Mouse (Mus musculus) effector memory CD4-positive, alpha-beta T cell, adult 5 months (primary cell): ENCODE results near the gene Gm17727. TPM values are rescaled to one million over a fixed set of nuclear protein-coding genes. Genes with fewer than 3 reads are reported as not detected.

Experiments
- polyA plus RNA-seq: library from polyadenylated mRNA; unstranded; fragments of 100-300 nt; shearing (Covaris generic); gene quantifications from one replicate; pipeline ENCODE4 v1.2.1, GENCODE M21; 2017

Gene Gm17727
- not detected for polyA plus RNA-seq

GRCm38 (mm10) chr9:35778009-35778408 is at the start of gene Gm17727:
TSS of gene Gm17727 (minus strand) at chr9:35778109.

GRCm38 (mm10) chr9:35790001-35790400 is 12.1 kb upstream of the Gm17727 start, which contains the start of the genes Gm27235 and D730048I06Rik:
TSS of gene Gm27235 (minus strand) at chr9:35790101.
TSS of gene D730048I06Rik (minus strand) at chr9:35790112.

GRCm38 (mm10) chr9:35740749-35741148 is 37.2 kb downstream of the Gm17727 start, which contains the start of gene Gm17677:
TSS of gene Gm17677 (plus strand) at chr9:35741049.

Other genes with a start within 250 kb of the Gm17727 start
- 0.05 TPM for gene Ddx25, start 219.6 kb downstream of the Gm17727 start, polyA plus RNA-seq
- gene Pus3, start 219.5 kb downstream of the Gm17727 start, polyA plus RNA-seq: 23.4 TPM
- gene Pate2, start 207.8 kb downstream of the Gm17727 start, polyA plus RNA-seq: not detected
- 7.5 TPM for gene Hyls1, start 207.7 kb downstream of the Gm17727 start, polyA plus RNA-seq
- gene Pate4, start 166.2 kb downstream of the Gm17727 start, polyA plus RNA-seq: not detected
- gene Pate3, start 129.9 kb downstream of the Gm17727 start, polyA plus RNA-seq: not detected
- gene Pate1, start 90.7 kb downstream of the Gm17727 start, polyA plus RNA-seq: not detected
- gene Gm17677, start 37.1 kb downstream of the Gm17727 start, polyA plus RNA-seq: not detected
- not detected for gene Gm27235, start 12.0 kb upstream of the Gm17727 start, polyA plus RNA-seq
- not detected for gene D730048I06Rik, start 12.0 kb upstream of the Gm17727 start, polyA plus RNA-seq
- not detected for gene 9230110F15Rik, start 66.0 kb upstream of the Gm17727 start, polyA plus RNA-seq
- 0.19 TPM for gene 9230113P08Rik, start 130.3 kb upstream of the Gm17727 start, polyA plus RNA-seq